Mouse (Mus musculus) limb, embryonic 10.5 days (tissue): ENCODE data around the gene Imp4. TPM values are rescaled to one million over a fixed set of nuclear protein-coding genes. Genes with fewer than 3 reads are reported as not detected.
"Not testable (repeated sequence)": the region's sequence is repeated elsewhere in the genome, so short reads cannot be mapped to it uniquely, and the experiment has no call there.

Source experiments
- DNase-seq: peaks from one replicate; pipeline ENCODE4 v3.0.0-alpha.2; 2017; ENCODE audit warnings: low spot score
- H3K27ac ChIP-seq: fragments of 300-500 bp; sonication (generic); 2 replicates; pipeline ENCODE4 v1.5.1; 2016; ENCODE audit warnings: mild to moderate bottlenecking
- H3K27me3 ChIP-seq: fragments of 300-500 bp; sonication (generic); 2 replicates; pipeline ENCODE4 v1.6.1; 2016; ENCODE audit warnings: low read depth, mild to moderate bottlenecking; ENCODE audit not compliant: poor library complexity, severe bottlenecking
- H3K36me3 ChIP-seq: fragments of 300-500 bp; sonication (generic); 2 replicates; pipeline ENCODE4 v1.6.1; 2016; ENCODE audit warnings: mild to moderate bottlenecking, moderate library complexity
- H3K4me1 ChIP-seq: fragments of 300-500 bp; sonication (generic); 2 replicates; pipeline ENCODE4 v1.6.1; 2016
- H3K4me3 ChIP-seq: fragments of 300-500 bp; sonication (generic); 2 replicates; pipeline ENCODE4 v1.5.1; 2016; ENCODE audit warnings: mild to moderate bottlenecking, moderate library complexity
- H3K9me3 ChIP-seq: fragments of 300-500 bp; sonication (generic); replicated peaks from 2 replicates; pipeline ENCODE4 v1.6.1; 2016; ENCODE audit warnings: mild to moderate bottlenecking
- WGBS: fragments of 180-500 bp; shearing (Covaris S2); methylation state at CpG from one replicate; pipeline ENCODE4 v1.1.7; 2016; 5-methylcytosine and 5-hydroxymethylcytosine counted together
- polyA plus RNA-seq: library from polyadenylated mRNA; unstranded; fragments of >200 nt; fragmentation: Nextera tagmentation; extraction: Ambion mirVana; gene quantifications from 2 replicates; pipeline ENCODE4 v1.2.1, GENCODE M21; 2016

Imp4 gene
- polyA plus RNA-seq, 1 experiment from 2014 or later, result 126 TPM

DNA sequence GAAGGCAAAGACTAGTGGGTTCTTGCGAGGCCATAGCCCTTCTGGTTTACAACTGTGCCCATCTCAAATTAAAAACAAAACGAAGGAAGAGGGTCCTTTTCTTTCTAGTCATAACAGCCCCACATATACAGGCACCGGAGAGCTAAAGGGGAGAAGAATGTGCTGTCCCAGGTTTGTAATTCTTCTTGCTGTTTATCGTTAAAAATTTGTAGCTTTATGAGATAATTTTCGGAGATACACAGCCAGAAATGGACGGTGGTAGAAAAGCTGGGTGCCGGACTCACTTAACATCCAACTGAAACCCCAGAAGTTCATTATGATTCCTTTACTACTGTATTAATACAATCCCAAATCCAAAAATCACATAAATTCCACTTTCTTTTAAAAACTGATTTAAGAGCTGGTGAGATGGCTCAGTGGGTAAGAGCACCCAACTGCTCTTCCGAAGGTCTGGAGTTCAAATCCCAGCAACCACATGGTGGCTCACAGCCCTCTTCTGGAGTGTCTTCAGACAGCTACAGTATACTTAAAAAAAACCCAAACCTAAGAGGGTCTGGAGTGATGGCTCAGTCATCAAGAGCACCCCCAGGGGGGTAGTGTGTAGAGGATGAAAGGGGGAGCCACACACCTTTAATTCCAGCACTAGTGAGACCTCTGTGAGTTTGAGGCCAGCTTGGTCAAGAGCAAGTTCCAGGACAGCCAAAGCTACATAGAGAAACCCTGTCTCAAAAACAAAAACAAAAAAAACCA lies 4.1 kb upstream of the Imp4 start:
- peak overlapping the region; percentile 62 for H3K4me3 ChIP-seq
- peaks cover 4% of the 10 kb centered on the region; the same call in 1 of the 2 replicates for H3K9me3 ChIP-seq
- H3K36me3 ChIP-seq, result peaks cover 28% of the 10 kb centered on the region
- 33% methylated on average over 8 of the region's 8 CpGs for WGBS
- peaks cover 26% of the 10 kb centered on the region for H3K4me1 ChIP-seq
- DNase-seq, result peak; percentile 29
- H3K27ac ChIP-seq, result peak overlapping the region; percentile 90
- no peaks in the 10 kb centered on the region for H3K27me3 ChIP-seq

DNA sequence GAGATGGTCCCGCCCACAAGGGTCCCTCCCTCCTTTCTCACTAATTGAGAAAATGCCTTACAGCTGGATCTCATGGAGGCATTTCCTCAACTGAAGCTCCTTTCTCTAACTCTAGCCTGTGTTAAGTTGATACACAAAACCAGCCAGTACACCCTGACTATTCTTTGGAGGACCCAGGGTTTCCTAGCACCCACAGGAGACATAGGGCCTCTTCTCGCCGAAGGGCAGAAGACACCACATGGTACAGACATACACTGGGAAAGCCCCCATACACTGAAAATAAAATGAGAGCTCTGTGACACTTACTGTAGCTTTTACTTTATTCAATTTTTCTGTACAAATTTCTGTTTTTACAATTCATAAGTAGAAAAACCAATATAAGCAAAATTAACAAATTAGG lies 3.3 kb upstream of the Imp4 start:
- 74% methylated on average over 3 of the region's 3 CpGs for WGBS
- no peak for DNase-seq

DNA sequence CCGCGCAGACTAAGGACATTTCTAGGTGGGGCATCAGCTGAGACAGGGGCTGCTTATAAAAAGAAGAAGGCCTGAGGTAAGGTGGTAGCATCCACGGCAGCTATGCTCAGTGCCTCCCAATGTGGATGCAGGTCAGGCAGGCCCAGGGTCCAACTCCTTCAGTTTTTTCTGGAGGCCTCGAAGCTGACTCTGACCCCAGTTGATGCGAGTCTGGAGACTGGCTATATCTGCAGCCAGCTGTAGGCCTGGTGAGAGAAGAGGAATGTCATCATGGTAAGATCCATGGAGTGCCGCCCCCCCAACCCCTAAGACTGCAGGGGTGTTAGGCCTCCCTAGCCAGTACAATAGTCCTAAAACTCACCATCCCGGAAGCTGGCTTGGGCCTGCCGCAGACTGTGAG lies 2.3 kb upstream of the Imp4 start:
- not testable (repeated sequence) for H3K4me3 ChIP-seq, DNase-seq, H3K9me3 ChIP-seq, H3K27me3 ChIP-seq, H3K27ac ChIP-seq
- Histone ChIP-seq H3K4me1 (peaks cover 30% of the 10 kb centered on the region), H3K36me3 (peaks cover 21% of the 10 kb centered on the region)
- WGBS, result 93% methylated on average over 8 of the region's 8 CpGs

More for the DNA sequence above, 3.3 kb upstream of the Imp4 start:
- Histone ChIP-seq H3K27me3 (no peaks in the 10 kb centered on the region), H3K4me1 (peaks cover 30% of the 10 kb centered on the region), H3K4me3 (no peak overlapping the region), H3K36me3 (peaks cover 21% of the 10 kb centered on the region), H3K9me3 (peaks cover 4% of the 10 kb centered on the region; the same call in 1 of the 2 replicates), H3K27ac (no peak overlapping the region)

DNA sequence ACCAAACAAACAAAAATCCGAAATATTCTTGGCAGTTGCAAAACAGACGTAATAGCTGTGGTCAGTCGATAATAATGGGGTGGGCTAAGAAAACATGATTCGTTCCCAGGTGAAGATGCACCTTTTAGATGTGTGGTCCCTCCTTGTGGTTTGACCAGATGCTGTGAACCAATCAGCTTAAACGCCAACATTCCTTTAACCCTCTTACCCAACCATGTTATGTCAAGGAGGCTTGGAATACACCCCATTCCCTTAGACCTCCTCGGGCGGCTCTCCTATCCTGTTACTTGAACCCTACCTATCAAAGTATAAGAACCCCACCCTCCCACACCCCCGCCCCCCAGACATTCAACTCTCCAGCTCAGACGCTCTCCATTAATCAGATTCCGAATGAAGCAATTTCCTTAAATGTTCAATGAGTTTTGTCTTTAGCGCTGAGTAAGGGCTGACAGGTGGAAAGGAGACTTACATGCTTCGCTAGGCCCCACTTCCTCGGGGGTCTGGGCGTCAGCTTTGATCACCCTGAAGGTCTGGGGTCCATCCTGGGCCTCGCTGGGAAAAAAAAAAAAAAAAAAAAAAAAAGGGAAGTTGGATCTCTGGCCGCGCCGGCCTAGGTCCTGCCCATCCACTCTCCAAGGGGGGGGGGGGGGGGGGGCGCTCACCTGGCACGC lies 1.1 kb upstream of the Imp4 start:
- peaks cover 22% of the 10 kb centered on the region for H3K4me1 ChIP-seq
- DNase-seq, result no peak
- no peaks in the 10 kb centered on the region for H3K27me3 ChIP-seq
- no peaks in the 10 kb centered on the region for H3K9me3 ChIP-seq
- peaks cover 32% of the 10 kb centered on the region for H3K36me3 ChIP-seq
- 40% methylated on average over 18 of the region's 20 CpGs for WGBS
- peak overlapping the region; percentile 81 for H3K4me3 ChIP-seq
- peak overlapping the region; percentile 85; the same call in 1 of the 2 replicates for H3K27ac ChIP-seq

DNA sequence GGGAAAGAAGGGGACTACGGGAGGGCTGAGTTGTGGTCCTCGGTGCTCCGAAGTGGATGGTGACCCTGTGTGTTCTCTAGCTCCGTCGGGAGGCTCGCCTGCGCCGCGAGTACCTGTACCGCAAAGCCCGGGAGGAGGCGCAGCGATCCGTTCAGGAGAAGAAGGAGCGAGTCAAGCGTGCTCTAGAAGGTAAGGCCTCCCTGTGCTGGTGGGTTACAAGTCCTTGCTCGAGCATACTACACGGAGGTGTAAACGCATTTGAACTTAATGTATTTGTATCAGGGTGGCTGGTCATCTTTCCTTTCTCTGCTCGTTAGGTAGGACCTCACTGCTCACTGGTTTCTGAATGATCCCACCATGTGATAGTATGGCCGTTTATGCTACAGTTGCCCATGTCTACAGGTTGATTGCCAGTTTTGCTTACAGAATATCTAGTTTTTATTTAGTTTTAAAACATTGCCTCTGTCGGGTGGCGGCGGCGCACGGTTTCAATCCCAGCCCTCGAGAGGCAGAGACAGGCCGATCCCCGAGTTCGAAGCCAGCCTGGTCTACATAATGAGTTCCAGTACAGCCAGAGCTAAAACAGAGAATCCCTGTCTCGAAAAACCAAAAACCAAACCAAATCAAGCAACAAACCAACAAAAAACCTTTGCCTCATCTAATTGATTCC lies 445 bp downstream of the Imp4 start:
- Histone ChIP-seq H3K4me1 (peaks cover 15% of the 10 kb centered on the region), H3K27ac (peak overlapping the region; percentile 85), H3K27me3 (no peaks in the 10 kb centered on the region), H3K36me3 (peaks cover 48% of the 10 kb centered on the region), H3K4me3 (peak overlapping the region; percentile 81), H3K9me3 (no peaks in the 10 kb centered on the region)
- peak; percentile 48 for DNase-seq
- 6% methylated on average over 31 of the region's 31 CpGs for WGBS

DNA sequence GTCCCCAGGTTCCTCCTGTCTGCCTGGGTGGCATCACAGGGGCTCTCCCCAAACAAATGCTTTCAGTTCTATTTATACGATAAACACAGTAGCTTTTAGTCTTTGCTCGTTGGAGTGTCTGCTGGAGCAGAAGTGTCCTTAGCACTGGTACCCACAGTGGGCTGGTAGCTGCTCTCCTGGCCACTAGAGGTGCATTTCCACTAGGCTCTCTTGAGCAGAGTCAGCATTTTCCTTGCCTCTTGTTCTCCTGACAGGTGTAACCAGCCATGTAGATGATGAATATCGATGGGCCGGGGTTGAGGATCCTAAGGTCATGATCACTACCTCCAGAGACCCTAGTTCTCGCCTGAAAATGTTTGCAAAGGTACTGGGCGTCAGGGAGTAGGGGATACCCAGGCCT lies 3.5 kb downstream of the Imp4 start:
- H3K27me3 ChIP-seq, result no peaks in the 10 kb centered on the region
- DNase-seq, result no peak
- H3K9me3 ChIP-seq, result no peaks in the 10 kb centered on the region
- WGBS, result 94% methylated on average over 6 of the region's 6 CpGs
- no peak overlapping the region for H3K4me3 ChIP-seq
- H3K4me1 ChIP-seq, result peaks cover 13% of the 10 kb centered on the region
- peaks cover 61% of the 10 kb centered on the region for H3K36me3 ChIP-seq
- no peak overlapping the region for H3K27ac ChIP-seq

DNA sequence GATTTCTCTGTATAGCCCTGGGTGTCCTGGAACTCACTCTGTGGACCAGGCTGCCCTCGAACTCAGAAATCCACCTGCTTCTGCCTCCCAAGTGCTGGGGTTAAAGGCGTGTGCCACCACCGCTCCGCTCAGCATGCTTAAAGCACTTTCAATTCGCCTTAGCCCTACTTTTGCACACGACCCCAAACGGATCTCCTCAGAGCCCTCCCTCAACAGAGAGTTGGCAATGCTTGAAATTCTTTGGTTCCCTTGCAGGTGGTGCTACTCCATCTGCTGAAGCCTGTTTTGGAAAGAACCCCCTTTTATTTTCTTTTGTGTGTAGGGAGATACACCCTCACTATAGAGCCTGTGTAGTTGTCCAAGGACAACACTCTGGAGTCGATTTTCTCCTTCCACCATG lies 18.8 kb downstream of the Imp4 start:
- 31% methylated on average over 8 of the region's 8 CpGs for WGBS
- DNase-seq, result no peak
- H3K27me3 ChIP-seq, result peaks cover 62% of the 10 kb centered on the region

DNA sequence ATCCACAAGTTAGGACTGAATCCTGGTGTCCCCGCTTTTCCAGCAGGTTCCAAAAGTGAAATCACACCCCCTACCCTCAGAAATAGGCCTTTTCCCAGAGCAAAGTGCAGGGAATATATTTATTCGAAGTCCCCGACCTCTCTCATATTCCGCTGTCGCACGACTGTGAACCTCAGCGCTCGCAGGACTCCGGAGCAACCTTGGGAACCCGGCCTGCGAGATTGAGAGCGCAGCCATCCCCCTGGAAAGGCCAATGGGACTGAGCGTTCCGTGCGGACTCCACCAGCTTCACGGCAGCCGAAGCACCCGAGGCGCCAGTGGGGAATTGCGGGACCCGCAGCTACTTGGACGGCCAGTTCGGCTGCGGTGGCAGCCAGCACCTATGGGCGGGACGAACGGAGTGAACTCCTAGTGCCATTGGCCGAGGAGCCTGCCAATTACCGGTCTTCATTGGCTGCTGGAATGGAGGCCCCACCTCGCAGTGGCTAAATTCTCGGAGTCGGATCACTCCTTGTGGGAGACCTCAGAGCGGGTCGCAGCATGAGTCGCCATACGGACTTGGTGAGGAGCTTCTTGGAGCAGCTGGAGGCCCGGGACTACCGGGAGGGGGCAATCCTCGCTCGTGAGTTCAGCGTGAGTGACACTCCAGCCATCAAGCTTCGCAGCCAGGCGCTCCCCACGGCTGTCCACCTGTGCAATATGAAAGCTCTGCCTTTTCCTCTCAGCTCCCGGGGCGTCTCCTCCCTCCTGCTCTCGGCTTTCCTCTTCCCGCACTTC lies 19.8 kb downstream of the Imp4 start, which contains the start of gene Ptpn18:
Gene Ptpn18, plus strand, starts transcription at position 479 of the 777 bp plus-strand sequence.
- H3K27me3 ChIP-seq, result peaks cover 62% of the 10 kb centered on the region
- under 1% methylated on average over 48 of the region's 48 CpGs for WGBS
- peak; percentile 90 for DNase-seq
- H3K9me3 ChIP-seq, result no peaks in the 10 kb centered on the region
- peaks cover 11% of the 10 kb centered on the region for H3K4me1 ChIP-seq
- peak within 1 kb of the TSS; percentile 64 for H3K4me3 ChIP-seq
- no peaks in the 10 kb centered on the region for H3K36me3 ChIP-seq
- no peak within 1 kb of the TSS for H3K27ac ChIP-seq

More for the DNA sequence above, 18.8 kb downstream of the Imp4 start:
- Histone ChIP-seq H3K4me3 (no peak overlapping the region), H3K9me3 (no peaks in the 10 kb centered on the region), H3K27ac (no peak overlapping the region), H3K4me1 (peaks cover 11% of the 10 kb centered on the region), H3K36me3 (no peaks in the 10 kb centered on the region)

DNA sequence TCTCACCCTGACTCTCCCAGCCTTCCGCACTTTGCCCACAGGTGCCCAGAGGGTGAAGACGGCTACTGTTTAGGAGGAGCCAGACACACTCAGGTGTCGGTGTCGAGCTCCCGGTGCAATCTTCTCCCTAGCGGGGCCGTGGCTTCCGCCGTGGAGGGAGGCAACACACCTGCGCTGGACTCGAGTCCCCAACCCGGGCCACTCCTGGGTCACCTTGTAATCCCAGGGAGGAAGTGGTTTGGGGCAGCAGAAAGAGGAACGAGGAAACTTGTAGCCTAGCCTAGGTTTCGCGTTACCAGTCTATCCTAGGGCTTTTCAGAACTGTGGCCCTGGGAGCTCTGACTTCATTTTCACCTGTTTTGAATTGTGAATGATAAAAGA lies 20.4 kb downstream of the Imp4 start:
- H3K27me3 ChIP-seq, result peaks cover 62% of the 10 kb centered on the region

DNA sequence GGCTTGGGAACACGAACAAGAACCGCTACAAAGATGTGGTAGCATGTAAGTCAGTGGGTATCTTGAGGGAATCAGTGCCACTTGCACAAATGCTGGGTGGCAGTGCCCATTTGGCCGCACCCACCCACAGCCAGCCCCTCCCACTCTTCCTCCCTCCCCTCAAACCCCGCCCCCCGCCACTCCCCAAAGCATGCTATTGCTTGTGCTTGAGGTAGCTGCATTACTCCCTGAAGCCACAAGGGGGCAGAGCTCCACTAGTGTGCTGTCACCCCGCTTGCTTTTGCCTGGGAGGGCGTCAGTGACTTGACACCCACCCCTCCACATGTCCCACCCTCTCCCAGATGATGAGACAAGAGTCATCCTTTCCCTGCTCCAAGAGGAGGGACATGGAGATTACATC lies 23.1 kb downstream of the Imp4 start:
- Histone ChIP-seq H3K4me1 (peaks cover 15% of the 10 kb centered on the region), H3K27ac (no peak overlapping the region), H3K27me3 (peaks cover 46% of the 10 kb centered on the region), H3K36me3 (no peaks in the 10 kb centered on the region), H3K9me3 (no peaks in the 10 kb centered on the region), H3K4me3 (no peak overlapping the region)
- 18% methylated on average over 6 of the region's 7 CpGs for WGBS
- DNase-seq, result peak; percentile 74

More for the DNA sequence above, 20.4 kb downstream of the Imp4 start:
- no peaks in the 10 kb centered on the region for H3K36me3 ChIP-seq
- H3K9me3 ChIP-seq, result no peaks in the 10 kb centered on the region
- H3K4me1 ChIP-seq, result peaks cover 11% of the 10 kb centered on the region
- 3% methylated on average over 15 of the region's 15 CpGs for WGBS
- DNase-seq, result no peak
- H3K27ac ChIP-seq, result no peak overlapping the region
- H3K4me3 ChIP-seq, result peak overlapping the region; percentile 64

DNA sequence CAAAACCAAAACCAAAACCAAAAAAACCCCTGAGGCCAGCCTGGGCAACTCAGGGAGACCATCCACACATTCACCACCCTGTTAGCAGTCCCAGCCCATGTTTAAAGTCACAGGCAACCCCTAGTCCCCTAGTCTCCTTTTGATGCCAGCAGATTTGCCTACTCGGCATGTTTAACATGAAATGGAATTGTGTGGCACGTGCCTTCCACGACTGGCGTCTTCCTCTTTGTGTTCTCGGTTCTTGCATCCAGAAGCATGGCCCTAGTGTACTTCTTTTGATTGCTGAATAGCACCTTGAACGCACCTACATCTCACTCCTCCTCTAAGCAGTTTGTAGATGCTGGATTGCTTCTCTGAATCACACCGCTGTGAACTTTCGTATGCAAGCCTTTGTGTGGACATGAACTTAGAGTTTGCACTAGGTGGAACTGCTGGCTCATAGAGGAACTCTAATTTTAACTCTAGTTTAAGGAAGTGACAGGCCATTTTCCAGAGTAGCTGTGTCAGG lies 24.7 kb downstream of the Imp4 start:
- Histone ChIP-seq H3K4me3 (no peak overlapping the region), H3K9me3 (no peaks in the 10 kb centered on the region), H3K36me3 (no peaks in the 10 kb centered on the region), H3K4me1 (peaks cover 15% of the 10 kb centered on the region), H3K27ac (no peak overlapping the region), H3K27me3 (peaks cover 30% of the 10 kb centered on the region)
- no peak for DNase-seq
- WGBS, result 91% methylated on average over 8 of the region's 8 CpGs

DNA sequence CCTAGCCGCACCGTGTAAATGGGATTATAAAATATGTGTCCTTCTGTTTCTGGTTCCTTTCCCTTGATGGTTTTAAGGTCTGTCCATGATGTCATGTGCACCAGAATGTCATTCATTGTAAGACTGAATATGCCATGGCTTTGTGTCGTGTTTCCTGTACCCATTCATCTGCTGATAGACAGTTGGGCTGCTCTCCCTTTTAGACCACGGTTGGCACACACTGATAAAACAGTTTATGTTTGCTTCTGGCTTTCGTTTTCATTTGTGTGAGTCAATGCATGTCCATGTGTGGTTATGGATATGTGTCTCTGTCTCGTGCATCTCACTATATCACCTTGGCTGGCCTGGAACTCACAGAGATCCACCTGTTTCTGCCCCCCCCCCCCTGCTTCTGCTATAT lies 25.8 kb downstream of the Imp4 start:
- no peaks in the 10 kb centered on the region for H3K36me3 ChIP-seq
- H3K27me3 ChIP-seq, result peaks cover 20% of the 10 kb centered on the region
- WGBS, result 84% methylated on average over 6 of the region's 6 CpGs

More for the DNA sequence above, 25.8 kb downstream of the Imp4 start:
- Histone ChIP-seq H3K9me3 (no peaks in the 10 kb centered on the region), H3K27ac (no peak overlapping the region), H3K4me1 (peaks cover 8% of the 10 kb centered on the region), H3K4me3 (no peak overlapping the region)
- no peak for DNase-seq
